Mouse (Mus musculus): ENCODE results near the gene Gm49630. TPM values are rescaled to one million over a fixed set of nuclear protein-coding genes. Genes with fewer than 3 reads are reported as not detected.
"Not testable (repeated sequence)": the region's sequence is repeated elsewhere in the genome, so short reads cannot be mapped to it uniquely, and the experiment has no call there.

Gene Gm49630
- total RNA-seq (2015; ENCODE audit: low replicate concordance) (not detected in 2 replicates), total RNA-seq (2017; ENCODE audit: low replicate concordance) (not detected in 2 replicates)

- ATAC-seq (replicated peaks; ENCODE audit: low FRiP score, poor library complexity, severe bottlenecking) = not testable (repeated sequence)
These were observed at the start of gene Gm49630 for GRCm38 (mm10) chr17:7371879-7372278. Gene Gm49630, minus strand, starts transcription at chr17:7371979.

GRCm38 (mm10) chr17:7420191-7420973, 48.6 kb upstream of the Gm49630 start:
- ATAC-seq (replicated peaks; ENCODE audit: low FRiP score, poor library complexity, severe bottlenecking) = 0 out of 2 replicates have a peak, but pooled peaks have one; percentile 44

GRCm38 (mm10) chr17:7414601-7415310, 43.0 kb upstream of the Gm49630 start:
- ATAC-seq (replicated peaks; ENCODE audit: low FRiP score, poor library complexity, severe bottlenecking) = not testable (repeated sequence)

GRCm38 (mm10) chr17:7413336-7413735, 41.6 kb upstream of the Gm49630 start:
- not testable (repeated sequence) for ATAC-seq (replicated peaks; ENCODE audit: low FRiP score, poor library complexity, severe bottlenecking)

- ATAC-seq (replicated peaks; ENCODE audit: low FRiP score, poor library complexity, severe bottlenecking) = not testable (repeated sequence)
These were observed 28.0 kb upstream of the Gm49630 start for GRCm38 (mm10) chr17:7399770-7400169.

- not testable (repeated sequence) for ATAC-seq (replicated peaks; ENCODE audit: low FRiP score, poor library complexity, severe bottlenecking)
These were observed 26.5 kb upstream of the Gm49630 start for GRCm38 (mm10) chr17:7398198-7398847.

- not testable (repeated sequence) for ATAC-seq (replicated peaks; ENCODE audit: low FRiP score, poor library complexity, severe bottlenecking)
These were observed 25.3 kb upstream of the Gm49630 start for GRCm38 (mm10) chr17:7397079-7397478.

GRCm38 (mm10) chr17:7396288-7396687, 24.5 kb upstream of the Gm49630 start:
- not testable (repeated sequence) for ATAC-seq (replicated peaks; ENCODE audit: low FRiP score, poor library complexity, severe bottlenecking)

GRCm38 (mm10) chr17:7395671-7396070, 23.9 kb upstream of the Gm49630 start:
- not testable (repeated sequence) for ATAC-seq (replicated peaks; ENCODE audit: low FRiP score, poor library complexity, severe bottlenecking)

GRCm38 (mm10) chr17:7395116-7395515, 23.3 kb upstream of the Gm49630 start:
- ATAC-seq (replicated peaks; ENCODE audit: low FRiP score, poor library complexity, severe bottlenecking) = not testable (repeated sequence)

GRCm38 (mm10) chr17:7389898-7390297, 18.1 kb upstream of the Gm49630 start:
- not testable (repeated sequence) for ATAC-seq (replicated peaks; ENCODE audit: low FRiP score, poor library complexity, severe bottlenecking)

- ATAC-seq (replicated peaks; ENCODE audit: low FRiP score, poor library complexity, severe bottlenecking) = not testable (repeated sequence)
These were observed 17.2 kb upstream of the Gm49630 start for GRCm38 (mm10) chr17:7388958-7389356.

GRCm38 (mm10) chr17:7388341-7388957, 16.7 kb upstream of the Gm49630 start:
- not testable (repeated sequence) for ATAC-seq (replicated peaks; ENCODE audit: low FRiP score, poor library complexity, severe bottlenecking)

- ATAC-seq (replicated peaks; ENCODE audit: low FRiP score, poor library complexity, severe bottlenecking) = not testable (repeated sequence)
These were observed 14.2 kb upstream of the Gm49630 start for GRCm38 (mm10) chr17:7386016-7386415.

GRCm38 (mm10) chr17:7385364-7385763, 13.6 kb upstream of the Gm49630 start, which contains the start of gene Unc93a2:
Gene Unc93a2, minus strand, starts transcription at chr17:7385464.
- not testable (repeated sequence) for ATAC-seq (replicated peaks; ENCODE audit: low FRiP score, poor library complexity, severe bottlenecking)

- not testable (repeated sequence) for ATAC-seq (replicated peaks; ENCODE audit: low FRiP score, poor library complexity, severe bottlenecking)
These were observed 11.7 kb upstream of the Gm49630 start for GRCm38 (mm10) chr17:7383167-7384143.

- ATAC-seq (replicated peaks; ENCODE audit: low FRiP score, poor library complexity, severe bottlenecking) = not testable (repeated sequence)
These were observed 10.9 kb upstream of the Gm49630 start for GRCm38 (mm10) chr17:7382711-7383110.

- ATAC-seq (replicated peaks; ENCODE audit: low FRiP score, poor library complexity, severe bottlenecking) = not testable (repeated sequence)
These were observed 6.1 kb upstream of the Gm49630 start for GRCm38 (mm10) chr17:7377907-7378306.

Data from erythroid progenitor cell, adult 5-6 weeks (primary cell).